ENCODE assay signal across 12 mouse cellular contexts in the genomic region with DNA sequence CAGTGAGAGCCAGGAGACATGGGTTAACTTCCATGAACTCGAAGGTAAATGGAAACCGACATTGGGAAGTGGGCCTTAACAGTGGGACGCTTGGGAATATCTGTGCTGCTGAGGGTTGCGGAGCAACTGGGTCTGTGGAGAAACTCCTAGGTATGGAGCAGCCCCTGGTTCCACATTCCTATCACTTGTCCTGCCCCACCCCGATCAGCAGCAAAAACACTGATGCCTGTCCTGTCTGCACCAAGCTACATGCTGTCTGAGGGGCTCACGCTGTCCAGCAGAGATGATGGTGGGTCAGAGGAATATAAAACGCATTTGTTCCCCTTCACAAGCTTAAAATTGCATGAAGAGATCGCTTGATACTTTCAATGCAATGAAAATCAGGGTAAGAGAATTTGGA. TPM values are rescaled to one million over a fixed set of nuclear protein-coding genes. Genes with fewer than 3 reads are reported as not detected.
A peak's percentile ranks its signal among the peaks of the same experiment; 100 is the strongest.
DNase-seq lines count a peak whose midpoint lies in the region; ATAC-seq lines count a peak whose summit lies in the region.
"Had no signal": no experiment of that assay in that cellular context is flagged by ENCODE, and none has a peak within 500 bp of the region (broad histone marks: within the 10 kb centered on the region; RNA-seq: fewer than 3 reads in every experiment).

No protein-coding gene starts in this region.

- H3K9ac ChIP-seq in heart, embryonic 15.5 days, result no peak overlapping the region
- no peak overlapping the region for H3K9ac ChIP-seq in embryonic facial prominence, embryonic 15.5 days
- H3K9ac ChIP-seq in hindbrain, embryonic 13.5 days, result no peak overlapping the region; the same call in 1 of the 2 replicates
- H3K9ac ChIP-seq in midbrain, embryonic 13.5 days (replicated peaks), result no peak overlapping the region
- H3K9ac ChIP-seq: liver, embryonic 14.5 days had no signal

- no peak for ATAC-seq in heart, embryonic 15.5 days (replicated peaks; ENCODE audit: insufficient number of reproducible peaks, insufficient read depth, low FRiP score, low read depth)
- no peak for ATAC-seq in embryonic facial prominence, embryonic 15.5 days (ENCODE audit: insufficient number of reproducible peaks, low FRiP score, low TSS enrichment, low read depth)
- ATAC-seq in hindbrain, embryonic 13.5 days (ENCODE audit: low FRiP score), result peak; percentile 43; the same call in 1 of the 2 replicates
- peak; percentile 51; the same call in 1 of the 2 replicates for ATAC-seq in midbrain, embryonic 13.5 days

- WGBS in heart, embryonic 15.5 days, result 54% methylated on average over 8 of the region's 8 CpGs
- WGBS in embryonic facial prominence, embryonic 15.5 days, result 57% methylated on average over 8 of the region's 8 CpGs
- 72% methylated on average over 8 of the region's 8 CpGs for WGBS in hindbrain, embryonic 13.5 days
- WGBS in midbrain, embryonic 13.5 days, result 77% methylated on average over 8 of the region's 8 CpGs

- no peak overlapping the region for H3K27ac ChIP-seq in heart, embryonic 15.5 days
- 0 out of 2 replicates have a peak overlapping the region, but pooled peaks have one; percentile 17 for H3K27ac ChIP-seq in embryonic facial prominence, embryonic 15.5 days (replicated peaks)
- H3K27ac ChIP-seq in hindbrain, embryonic 13.5 days, result no peak overlapping the region
- H3K27ac ChIP-seq in midbrain, embryonic 13.5 days, result no peak overlapping the region
- H3K27ac ChIP-seq: heart, embryonic 10.5 days; kidney, postnatal 0 days; left cerebral cortex, adult 2 months; liver, embryonic 14.5 days had no signal

- no peaks in the 10 kb centered on the region for H3K27me3 ChIP-seq in heart, embryonic 15.5 days
- H3K27me3 ChIP-seq in embryonic facial prominence, embryonic 15.5 days, result no peaks in the 10 kb centered on the region
- H3K27me3 ChIP-seq in hindbrain, embryonic 13.5 days, result no peaks in the 10 kb centered on the region
- H3K27me3 ChIP-seq in midbrain, embryonic 13.5 days, result no peaks in the 10 kb centered on the region

- no peaks in the 10 kb centered on the region for H3K9me3 ChIP-seq in heart, embryonic 15.5 days (replicated peaks)
- no peaks in the 10 kb centered on the region for H3K9me3 ChIP-seq in embryonic facial prominence, embryonic 15.5 days (replicated peaks)
- no peaks in the 10 kb centered on the region for H3K9me3 ChIP-seq in hindbrain, embryonic 13.5 days
- no peaks in the 10 kb centered on the region for H3K9me3 ChIP-seq in midbrain, embryonic 13.5 days
- H3K9me3 ChIP-seq: heart, embryonic 10.5 days had no signal

- H3K4me1 ChIP-seq in heart, embryonic 15.5 days (replicated peaks), result peaks cover 3% of the 10 kb centered on the region; the same call in 1 of the 2 replicates
- H3K4me1 ChIP-seq in embryonic facial prominence, embryonic 15.5 days, result peaks cover 5% of the 10 kb centered on the region
- H3K4me1 ChIP-seq in hindbrain, embryonic 13.5 days (replicated peaks), result peaks cover 7% of the 10 kb centered on the region
- H3K4me1 ChIP-seq in midbrain, embryonic 13.5 days (replicated peaks), result peaks cover 5% of the 10 kb centered on the region

- H3K4me3 ChIP-seq in heart, embryonic 15.5 days, result no peak overlapping the region
- no peak overlapping the region for H3K4me3 ChIP-seq in embryonic facial prominence, embryonic 15.5 days (replicated peaks)
- H3K4me3 ChIP-seq in hindbrain, embryonic 13.5 days, result no peak overlapping the region
- no peak overlapping the region for H3K4me3 ChIP-seq in midbrain, embryonic 13.5 days (replicated peaks)
- H3K4me3 ChIP-seq: heart, embryonic 10.5 days; left cerebral cortex, adult 2 months had no signal

- H3K4me2 ChIP-seq in heart, embryonic 15.5 days, result peak overlapping the region; percentile 30; the same call in 1 of the 2 replicates
- H3K4me2 ChIP-seq in embryonic facial prominence, embryonic 15.5 days (replicated peaks), result peak overlapping the region; percentile 29; the same call in 1 of the 2 replicates
- peak overlapping the region; percentile 18; the same call in 1 of the 2 replicates for H3K4me2 ChIP-seq in hindbrain, embryonic 13.5 days
- peak overlapping the region; percentile 35 for H3K4me2 ChIP-seq in midbrain, embryonic 13.5 days (replicated peaks)

- H3K36me3 ChIP-seq in heart, embryonic 15.5 days, result no peaks in the 10 kb centered on the region
- H3K36me3 ChIP-seq in embryonic facial prominence, embryonic 15.5 days, result 0 out of 2 replicates have a peak, but pooled peaks cover 3% of the 10 kb centered on the region
- 0 out of 2 replicates have a peak, but pooled peaks cover under 1% of the 10 kb centered on the region for H3K36me3 ChIP-seq in hindbrain, embryonic 13.5 days
- H3K36me3 ChIP-seq in midbrain, embryonic 13.5 days, result no peaks in the 10 kb centered on the region
- H3K36me3 ChIP-seq: heart, embryonic 10.5 days had no signal

- DNase-seq in heart, postnatal 25 days (ENCODE audit: low spot score), result no peak
- DNase-seq in spleen, adult 18-20 months, result no peak
- no peak for DNase-seq in frontal cortex, postnatal 10 days (ENCODE audit: low spot score in 2 of 2)
- DNase-seq in kidney, adult 18-20 months, result no peak

- intact Hi-C loops in heart, postnatal 25 days (cut with DNase I), result loop anchor here (1.0 to 10.0 kb wide), 4 partner anchors 52 to 745 kb away; no protein-coding TSS in a partner anchor

RNA-seq across cellular contexts. Expression of gene Klhl25, which starts 32.1 kb away (rescaled TPM):
- polyA plus RNA-seq in heart, embryonic 15.5 days (2015; fragmentation: Nextera tagmentation; extraction: Ambion mirVana), result 7.7 and 11.5 TPM in 2 replicates
- total RNA-seq in heart, postnatal 25 days (2021), result 1 to 10 TPM; 4.1 to 4.8 TPM
- polyA plus RNA-seq in embryonic facial prominence, embryonic 15.5 days (2015; fragmentation: Nextera tagmentation; extraction: Ambion mirVana), result 22.1 and 23.3 TPM in 2 replicates
- 25.7 and 32.9 TPM in 2 replicates for polyA plus RNA-seq in hindbrain, embryonic 13.5 days (2015; fragmentation: Nextera tagmentation; extraction: Ambion mirVana)
- polyA plus RNA-seq in midbrain, embryonic 13.5 days (2015; fragmentation: Nextera tagmentation; extraction: Ambion mirVana), result 22.6 and 25.8 TPM in 2 replicates

Comparison
In these comparisons a context has a peak if more than half of its experiments do, and no peak if none do; other contexts are left out.
1. ATAC-seq: peak in hindbrain, embryonic 13.5 days (single experiment) and midbrain, embryonic 13.5 days (single experiment); none in heart, embryonic 15.5 days (single experiment) and embryonic facial prominence, embryonic 15.5 days (single experiment).
2. Peak in every context shown above with its lines, with median percentiles within 50 percentile points of each other: H3K4me2 ChIP-seq.